Mouse (Mus musculus) layer of hippocampus, postnatal 10 days (tissue): ENCODE results near the gene Slc35b2. TPM values are rescaled to one million over a fixed set of nuclear protein-coding genes. Genes with fewer than 3 reads are reported as not detected.

Experiments used
- DNase-seq, 2 experiments: peaks; one replicate each; pipeline ENCODE4 v3.0.0; 2021; ENCODE audit warnings: low spot score in 2 of 2
- total RNA-seq, 2 experiments: library from RNA; stranded (reverse); gene quantifications; 2 replicates each; pipeline ENCODE4 v1.2.3; 2021

The Slc35b2 gene
- total RNA-seq, 2 experiments from 2014 or later = 47.4 TPM

DNA sequence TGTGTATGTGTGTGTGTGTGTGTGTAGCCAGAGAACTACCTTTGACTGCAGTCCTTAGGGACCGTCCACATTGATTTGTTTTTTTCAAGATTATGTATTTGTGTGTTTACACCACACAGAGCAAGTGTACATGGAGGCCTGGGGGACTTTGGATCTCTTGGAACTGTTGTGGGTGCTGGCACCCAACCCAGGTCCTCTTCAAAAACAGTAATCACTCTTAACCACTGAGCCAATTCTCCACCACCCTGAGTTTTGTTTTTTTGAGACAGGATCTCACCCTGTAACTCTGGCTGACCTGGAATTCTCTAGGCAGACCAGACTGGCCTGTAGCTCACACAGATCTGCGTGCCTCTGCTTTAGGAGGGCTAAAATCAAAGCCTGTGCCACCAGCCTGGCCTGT, 34.7 kb downstream of the Slc35b2 start:
- DNase-seq = no peak

DNA sequence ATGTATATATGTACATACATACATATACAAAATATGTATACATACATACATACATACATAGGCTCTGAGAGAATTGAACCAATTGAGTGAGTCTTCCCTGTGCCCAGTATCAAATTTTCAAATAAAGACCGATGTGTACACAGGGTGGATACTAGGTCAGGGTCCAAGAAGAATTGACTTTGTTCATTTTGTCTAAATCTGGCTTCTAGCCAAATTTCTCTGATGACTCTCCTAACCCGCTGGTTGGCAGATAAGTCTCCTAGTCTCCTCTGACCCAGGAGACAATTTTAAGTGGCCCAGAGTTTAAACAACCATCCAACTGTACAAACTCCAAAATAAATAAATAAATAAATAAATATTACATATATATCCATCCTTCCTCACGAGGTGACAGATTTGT, 35.2 kb downstream of the Slc35b2 start:
- no peak for DNase-seq

DNA sequence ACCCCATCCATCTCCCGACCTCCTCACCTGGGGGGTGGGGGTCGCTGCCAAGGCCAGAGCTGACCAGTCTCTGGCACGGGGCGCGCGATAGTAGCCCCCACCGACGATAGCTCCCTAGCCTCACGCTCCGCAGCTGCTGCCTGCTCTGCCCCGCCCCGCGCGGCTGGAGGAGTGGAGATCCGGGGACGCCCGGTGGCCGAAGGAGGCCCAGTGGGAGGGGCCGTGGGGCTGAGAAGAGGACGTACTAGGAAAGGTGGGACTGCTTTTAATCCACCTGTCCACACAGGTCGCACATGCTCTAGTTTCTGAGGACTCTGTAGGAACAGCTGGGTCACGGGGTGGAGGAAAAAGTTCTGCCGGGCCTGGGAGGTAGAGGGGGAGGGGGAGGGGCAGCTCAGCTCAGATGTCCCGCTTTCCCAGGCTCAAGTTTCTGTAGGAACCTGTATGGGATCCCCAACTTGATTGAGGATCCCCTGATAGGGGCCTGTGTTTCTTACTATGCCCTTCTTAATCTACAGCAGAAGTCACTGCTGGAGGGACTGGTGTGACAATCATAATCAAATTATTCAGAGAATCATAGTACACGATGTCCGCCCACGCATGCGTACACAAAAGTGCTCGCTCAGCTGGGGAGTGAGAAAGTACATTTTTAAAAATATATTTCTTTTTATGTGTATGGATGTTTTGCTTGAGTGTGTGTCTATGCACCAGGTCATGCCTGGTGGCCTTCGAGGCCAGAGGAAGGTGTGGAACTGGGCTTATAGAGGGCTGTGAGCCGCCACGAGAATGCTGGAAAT, 36.0 kb downstream of the Slc35b2 start, which contains the start of gene Slc29a1:
Gene Slc29a1, minus strand, starts transcription at position 161 of the 797 bp plus-strand sequence.
- DNase-seq = no peak

DNA sequence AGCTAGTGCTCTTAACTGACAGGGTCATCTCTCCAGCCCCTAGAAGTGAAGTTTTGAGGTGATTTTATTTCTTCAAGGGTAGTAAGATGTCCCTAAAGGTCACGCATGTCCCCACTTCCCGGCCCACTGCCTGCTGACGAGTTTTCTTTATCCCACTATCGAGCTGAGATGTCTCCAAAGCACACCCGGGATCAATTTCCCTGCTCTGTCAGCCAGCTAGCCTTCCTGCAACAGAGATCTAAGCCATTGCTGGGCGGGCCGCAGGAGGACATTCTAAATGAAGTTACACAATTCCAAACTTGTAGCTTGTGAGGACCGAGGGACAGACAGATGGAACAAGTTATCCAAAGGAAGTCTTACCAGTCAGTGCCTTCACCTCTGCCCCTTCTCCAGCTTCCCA, 36.6 kb downstream of the Slc35b2 start:
- DNase-seq = no peak

DNA sequence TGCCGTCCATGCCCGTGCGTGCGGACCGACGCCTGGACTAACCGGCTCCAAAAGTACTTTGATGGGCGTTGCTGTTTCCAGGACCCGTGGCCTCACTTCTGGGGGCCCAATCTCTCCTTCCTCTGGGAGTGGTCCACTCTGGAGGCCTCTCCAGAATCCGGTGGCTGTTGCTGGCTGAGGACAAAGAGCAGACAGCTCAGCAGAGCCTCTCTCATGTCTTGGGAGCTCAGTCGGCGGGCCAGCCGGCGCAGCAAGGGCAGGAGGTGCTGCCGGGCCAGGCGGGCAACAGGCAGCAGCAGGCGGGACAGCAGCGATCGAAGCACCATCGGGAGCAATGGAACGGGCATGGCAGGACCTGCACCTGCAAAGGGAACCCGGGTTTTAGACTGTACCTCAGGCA, 37.7 kb downstream of the Slc35b2 start:
- no peak for DNase-seq

DNA sequence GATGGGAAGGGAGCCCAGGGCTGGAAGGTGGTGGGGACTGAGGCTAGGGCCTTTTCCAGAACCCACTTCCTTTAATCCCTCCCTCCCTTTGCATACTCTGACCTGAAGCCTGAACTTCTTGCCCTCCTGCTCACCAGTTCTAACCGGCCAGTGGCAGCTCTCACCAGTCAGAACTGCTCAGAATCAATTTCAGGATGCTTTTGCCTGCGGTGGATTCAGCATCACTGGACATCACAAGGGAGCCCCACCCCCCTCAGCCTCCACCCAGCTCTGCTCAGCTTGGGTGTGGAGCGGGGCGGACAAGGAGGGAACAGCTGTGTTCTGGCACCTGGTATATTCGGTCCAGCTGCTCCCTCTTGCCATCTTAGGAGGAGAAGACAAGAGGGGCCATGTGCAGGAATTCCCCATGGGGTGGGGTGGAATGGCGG, 38.2 kb downstream of the Slc35b2 start, which contains the start of gene Mymx:
Gene Mymx, minus strand, starts transcription at position 226 of the 428 bp plus-strand sequence.
- no peak for DNase-seq

DNA sequence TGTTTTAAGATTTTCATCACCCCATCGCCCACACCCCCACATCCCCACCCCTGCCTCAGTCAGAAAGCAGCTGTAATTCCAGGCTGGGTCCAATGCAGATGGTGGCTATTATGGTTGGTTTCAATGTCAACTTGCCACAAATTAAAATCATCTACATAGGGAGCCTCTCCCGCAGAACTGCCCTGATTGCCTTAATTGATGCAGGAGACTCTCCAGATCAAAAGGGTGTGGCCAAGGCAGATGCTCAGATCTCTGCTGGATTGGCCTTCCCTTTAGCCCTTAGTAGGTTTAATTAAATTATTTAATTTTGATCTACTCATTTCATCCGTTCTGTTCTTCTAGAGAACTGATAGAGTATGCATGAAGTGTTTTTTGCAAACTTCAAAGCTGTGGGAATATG, 39.3 kb downstream of the Slc35b2 start:
- DNase-seq = no peak

DNA sequence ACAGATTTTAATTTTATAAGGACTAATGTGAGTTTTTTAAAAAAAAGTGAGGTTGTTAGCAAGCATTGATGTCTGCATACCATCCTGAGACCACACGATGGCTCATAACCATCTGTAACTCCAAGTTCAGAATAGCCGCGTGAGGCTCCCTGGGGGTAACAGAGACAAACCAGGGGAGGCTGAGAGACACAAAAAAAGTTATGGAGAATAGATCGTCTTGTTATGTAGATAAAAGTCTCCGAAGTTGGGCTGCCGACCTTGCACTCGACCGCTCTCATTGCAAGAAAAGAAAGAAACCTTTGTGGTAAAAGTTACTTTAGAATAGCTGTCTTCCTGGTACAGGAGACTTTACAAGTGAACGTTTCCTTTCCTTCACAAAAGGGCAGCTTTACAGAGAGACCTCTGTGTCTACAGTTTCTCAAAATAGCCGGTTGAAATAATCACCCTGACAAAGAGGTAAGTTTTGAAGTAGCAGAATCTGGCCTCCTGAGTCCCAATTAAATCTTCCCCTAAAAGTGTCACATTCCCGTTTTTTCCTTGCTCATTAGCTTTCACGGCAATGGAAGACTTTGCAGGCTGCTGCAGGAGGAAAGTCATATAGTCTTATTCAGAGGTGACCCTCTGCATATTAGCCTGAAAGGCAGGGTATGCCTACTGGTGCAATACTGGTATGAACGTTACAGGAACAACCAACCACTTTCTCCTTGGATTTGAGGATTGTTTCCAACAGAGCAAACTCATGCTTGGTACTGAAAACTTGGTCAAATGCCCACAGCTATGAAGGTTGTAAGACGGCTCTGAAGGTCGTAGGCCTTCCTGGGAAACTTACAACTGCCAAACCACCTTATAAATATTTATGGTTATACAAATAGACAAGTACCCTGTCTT, 43.6 kb downstream of the Slc35b2 start:
- no peak for DNase-seq

DNA sequence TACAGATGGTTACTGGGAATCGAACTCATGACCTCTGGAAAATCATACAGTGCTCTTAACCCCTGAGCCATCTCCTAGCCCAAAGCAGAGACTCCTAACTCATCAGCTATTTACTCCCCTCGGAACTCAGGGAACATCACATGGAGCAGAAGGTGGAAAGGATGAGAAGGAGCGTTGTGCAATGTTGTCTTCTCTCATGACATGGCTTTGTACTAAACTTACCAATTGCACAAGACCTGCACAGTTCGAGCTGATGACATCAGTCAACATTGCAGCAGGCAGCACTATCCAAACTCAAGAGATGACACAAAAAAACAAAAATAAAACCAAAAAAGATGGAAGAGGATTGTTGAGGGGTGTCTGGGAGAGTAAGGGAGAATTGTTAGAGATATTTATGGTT, 44.7 kb downstream of the Slc35b2 start:
- no peak for DNase-seq

DNA sequence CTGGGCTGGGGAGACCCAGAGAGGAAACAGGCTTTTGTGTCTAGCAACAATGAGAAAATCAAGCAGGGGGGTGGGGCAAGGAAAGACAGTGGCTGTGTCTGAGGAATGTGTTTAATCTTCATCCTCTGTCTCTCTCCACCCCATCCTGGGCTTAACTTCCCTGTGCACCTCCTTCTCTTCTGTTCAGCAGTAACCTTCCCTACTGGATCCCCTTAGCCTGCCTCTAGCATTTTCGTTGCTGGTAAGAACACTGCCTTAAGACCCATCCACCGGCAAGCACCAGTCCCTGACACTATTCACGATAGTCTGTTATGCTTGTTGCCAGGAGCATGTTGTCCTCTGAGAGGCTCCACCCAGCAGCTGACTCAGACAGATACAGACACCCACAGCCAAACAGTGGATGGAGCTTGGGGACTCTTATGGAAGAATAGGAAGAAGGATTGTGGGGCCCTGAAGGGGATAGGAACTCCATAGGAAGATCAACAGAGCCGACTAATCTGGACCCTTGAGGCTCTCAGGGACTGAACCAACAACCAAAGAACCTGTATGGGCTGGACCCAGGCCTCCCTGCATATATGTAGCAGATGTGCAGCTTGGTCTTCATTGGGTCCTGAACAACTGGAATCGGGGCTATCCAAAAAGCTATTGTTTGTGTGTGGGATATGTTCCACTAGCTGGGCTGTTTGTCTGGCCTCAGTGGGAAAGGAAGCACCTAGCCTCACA, 46.6 kb downstream of the Slc35b2 start:
- no peak for DNase-seq

DNA sequence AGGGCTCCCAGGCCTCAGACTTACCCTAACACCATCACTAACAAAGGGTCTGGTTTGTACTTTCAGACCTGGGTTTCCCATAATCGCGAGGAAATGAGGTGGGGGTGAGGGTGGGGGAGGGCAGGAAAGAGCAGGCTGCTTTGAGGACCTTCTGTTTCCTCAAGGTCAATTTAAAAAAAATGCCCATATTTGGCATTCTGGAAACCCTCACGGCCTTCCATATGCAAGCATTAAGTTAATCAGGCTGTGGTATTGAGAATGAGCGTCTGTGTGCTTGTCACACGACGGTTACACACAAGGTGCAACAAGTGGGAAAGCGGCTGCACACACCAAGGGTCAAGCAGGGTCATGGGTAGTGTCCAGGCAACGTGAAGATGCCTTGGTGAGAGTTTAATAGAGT, 48.3 kb downstream of the Slc35b2 start:
- DNase-seq = no peak

DNA sequence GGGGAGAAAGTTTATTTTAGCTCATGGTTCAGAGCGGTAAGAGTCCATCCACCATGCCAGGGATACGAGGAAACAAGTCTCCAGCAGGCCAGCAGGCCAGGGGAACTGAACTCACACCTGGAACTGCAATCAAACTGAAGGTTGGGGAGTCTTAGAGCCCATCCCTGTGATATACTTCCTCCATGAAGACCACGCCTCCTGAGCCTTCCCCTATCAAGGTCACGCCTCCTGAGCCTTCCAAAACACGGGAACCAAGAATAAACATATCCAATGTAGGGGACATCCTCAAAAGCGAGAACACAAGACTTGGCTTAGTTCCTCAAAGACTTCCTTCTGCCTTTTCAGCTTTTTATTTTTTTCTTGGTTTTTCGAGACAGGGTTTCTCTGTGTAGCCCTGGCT, 49.2 kb downstream of the Slc35b2 start:
- no peak for DNase-seq

DNA sequence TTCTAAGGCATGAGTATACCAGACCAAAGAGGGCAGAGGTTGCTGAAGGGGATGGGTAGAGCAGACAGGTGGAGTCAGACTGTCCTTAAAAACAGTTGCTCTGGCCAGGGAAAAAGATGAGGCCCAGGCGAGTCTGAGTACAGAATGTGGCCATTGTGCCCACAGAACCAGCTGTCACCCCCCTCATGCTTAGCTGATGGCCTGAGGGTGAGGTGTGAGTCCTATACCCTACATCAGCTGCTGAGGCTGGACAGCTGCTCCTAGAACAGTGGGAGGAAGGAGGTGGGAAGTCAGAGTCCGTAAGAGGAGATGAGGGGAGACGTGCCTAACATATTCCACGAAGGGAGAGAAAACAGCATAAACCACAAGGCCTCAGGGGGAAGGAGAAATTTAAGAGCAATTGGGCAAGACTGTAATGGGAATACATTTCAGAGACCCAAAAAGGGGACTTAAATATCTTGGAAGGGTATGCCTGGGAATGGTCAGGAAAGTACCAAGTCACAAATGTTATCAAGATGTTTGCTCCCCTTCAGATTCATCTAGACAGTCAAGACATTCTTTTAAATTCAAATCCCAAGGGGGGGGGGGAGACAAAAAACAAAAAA, 52.5 kb downstream of the Slc35b2 start:
- no peak for DNase-seq

DNA sequence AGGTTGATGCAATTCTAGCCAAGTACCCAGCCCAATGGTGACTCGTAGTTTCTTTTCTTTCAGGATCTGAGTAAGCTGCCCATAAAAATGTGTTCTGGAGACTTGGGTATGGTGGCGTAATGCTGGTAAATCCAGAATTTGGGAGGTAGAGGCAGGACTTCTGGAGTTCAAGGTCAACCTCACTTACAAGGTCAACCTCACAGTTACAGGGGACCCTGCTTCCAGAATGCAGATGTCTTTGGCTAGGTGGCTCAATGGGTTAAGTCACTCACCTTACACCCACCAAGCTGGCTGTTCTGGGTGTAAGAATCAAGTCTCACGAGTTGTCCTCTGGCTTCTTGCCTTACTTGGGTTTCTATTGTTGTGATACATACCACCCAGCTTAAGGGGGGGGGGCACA, 53.0 kb downstream of the Slc35b2 start:
- no peak for DNase-seq

Other genes starting within 250 kb of the Slc35b2 start
- 10 to 100 TPM; 47.4 to 50.6 TPM for gene Cdc5l, start 130.1 kb upstream of the Slc35b2 start, total RNA-seq
- gene Spats1, start 88.5 kb upstream of the Slc35b2 start, total RNA-seq = 1 to 10 TPM; 2.9 to 3.5 TPM
- gene Aars2, start 57.0 kb upstream of the Slc35b2 start, total RNA-seq = 10 to 100 TPM; 19.5 to 22.6 TPM
- under 1 TPM; 0.57 to 0.69 TPM for gene Tcte1, start 40.4 kb upstream of the Slc35b2 start, total RNA-seq
- gene Tmem151b, start 14.2 kb upstream of the Slc35b2 start, total RNA-seq = 10 to 100 TPM; 93.2 to 93.7 TPM
- 1 to 10 TPM; 3.5 to 3.9 TPM for gene Nfkbie, start 8.2 kb upstream of the Slc35b2 start, total RNA-seq
- gene Hsp90ab1, start 9.4 kb downstream of the Slc35b2 start, total RNA-seq = 1,000 to 10,000 TPM; 1,612 to 1,800 TPM
- gene Slc29a1, start 35.7 kb downstream of the Slc35b2 start, total RNA-seq = 10 to 100 TPM; 27.1 to 37.0 TPM
- not detected for gene Mymx, start 38.2 kb downstream of the Slc35b2 start, total RNA-seq
- 1 to 10 TPM; 1.1 to 1.3 TPM for gene Capn11, start 95.5 kb downstream of the Slc35b2 start, total RNA-seq
- 10 to 100 TPM; 37.3 to 42.5 TPM for gene Mrpl14, start 122.4 kb downstream of the Slc35b2 start, total RNA-seq
- 100 to 1,000 TPM; 223 to 234 TPM for gene Tmem63b, start 123.0 kb downstream of the Slc35b2 start, total RNA-seq
- gene 1600014C23Rik, start 170.0 kb downstream of the Slc35b2 start, total RNA-seq = not detected